Mouse (Mus musculus): ENCODE data around the gene Vwf.

GRCm38 (mm10) chr6:125671835-125672234 lies 125.3 kb downstream of the Vwf start:
- no peak for TF ChIP-seq CTCF (IDR thresholded peaks at IDR 0.05; ENCODE audit: extremely low read depth, insufficient read length, insufficient replicate concordance, low read depth, low read length)
- TF ChIP-seq POLR2A (IDR thresholded peaks at IDR 0.05; ENCODE audit: low read depth, low read length), result no peak
